Mouse (Mus musculus) heart, embryonic 14.5 days (tissue): ENCODE data around the gene Sap18. TPM values are rescaled to one million over a fixed set of nuclear protein-coding genes. Genes with fewer than 3 reads are reported as not detected.
"Not testable (repeated sequence)": the region's sequence is repeated elsewhere in the genome, so short reads cannot be mapped to it uniquely, and the experiment has no call there.

Source experiments
- ATAC-seq: fragments of 200-750 bp; cut with Nextera tagmentation; 2 replicates; pipeline ENCODE4 v1.8.0; 2017; ENCODE audit warnings: low read depth, moderate TSS enrichment; ENCODE audit not compliant: insufficient number of reproducible peaks, insufficient read depth, low FRiP score
- H3K27ac ChIP-seq, 2 experiments: fragments of 200-500 bp in 1 of 2; fragments of 300-500 bp in 1 of 2; sonication (generic) in 1 of 2; replicated peaks in 1 of 2; 2 replicates each; pipeline ENCODE4 v1.5.1; 2012 to 2014; ENCODE audit warnings: low read depth in 2 of 2, low read length in 2 of 2, control low read depth in 1 of 2, mild to moderate bottlenecking in 1 of 2, mixed read lengths in 1 of 2; ENCODE audit not compliant: control insufficient read depth in 1 of 2, insufficient read depth in 1 of 2
- H3K27me3 ChIP-seq: fragments of 300-500 bp; sonication (generic); 2 replicates; pipeline ENCODE4 v1.6.1; 2014; ENCODE audit warnings: mild to moderate bottlenecking, low read length, control low read depth; ENCODE audit not compliant: control insufficient read depth, insufficient read depth
- H3K36me3 ChIP-seq: fragments of 300-500 bp; sonication (generic); 2 replicates; pipeline ENCODE4 v1.6.1; 2014; ENCODE audit warnings: mild to moderate bottlenecking, control low read depth, low read length, mixed read lengths; ENCODE audit not compliant: control insufficient read depth, insufficient read depth
- H3K4me1 ChIP-seq, 2 experiments: fragments of 200-500 bp in 1 of 2; fragments of 300-500 bp in 1 of 2; sonication (generic) in 1 of 2; 2 replicates each; pipeline ENCODE4 v1.6.1; 2012 to 2014; ENCODE audit warnings: low read length in 2 of 2, control low read depth in 1 of 2, mixed read lengths in 1 of 2; ENCODE audit not compliant: control insufficient read depth in 2 of 2, insufficient read depth in 2 of 2
- H3K4me2 ChIP-seq: fragments of 300-500 bp; sonication (generic); 2 replicates; pipeline ENCODE4 v1.6.1; 2014; ENCODE audit warnings: mild to moderate bottlenecking, low read length
- H3K4me3 ChIP-seq, 2 experiments: fragments of 200-500 bp in 1 of 2; fragments of 300-500 bp in 1 of 2; sonication (generic) in 1 of 2; 2 replicates each; pipeline ENCODE4 v1.5.1; 2012 to 2014; ENCODE audit warnings: low read length in 2 of 2, mild to moderate bottlenecking in 2 of 2, control low read depth in 1 of 2, low read depth in 1 of 2, moderate library complexity in 1 of 2; ENCODE audit not compliant: control insufficient read depth in 1 of 2, insufficient read depth in 1 of 2
- H3K9ac ChIP-seq: fragments of 300-500 bp; sonication (generic); 2 replicates; pipeline ENCODE4 v1.6.1; 2014; ENCODE audit warnings: mild to moderate bottlenecking, low read length
- H3K9me3 ChIP-seq: fragments of 300-500 bp; sonication (generic); 2 replicates; pipeline ENCODE4 v1.6.1; 2016; ENCODE audit warnings: low read length, control low read depth; ENCODE audit not compliant: control insufficient read depth
- WGBS: fragments of 180-500 bp; shearing (Covaris S2); extraction: QIAGEN DNeasy Blood & Tissue Kit; methylation state at CpG from one replicate; pipeline ENCODE4 v1.1.7; 2014; 5-methylcytosine and 5-hydroxymethylcytosine counted together
- polyA plus RNA-seq: library from polyadenylated mRNA; unstranded; fragments of >200 nt; fragmentation: Nextera tagmentation; extraction: Ambion mirVana; gene quantifications from 2 replicates; pipeline ENCODE4 v1.2.1, GENCODE M21; 2014

The Sap18 gene
- polyA plus RNA-seq: 22.4 and 23.3 TPM in 2 replicates

GRCm38 (mm10) chr14:57797991-57798931 is at the start of gene Sap18:
Sap18 (plus strand) TSS chr14:57798180.
- H3K4me2 ChIP-seq: peak within 1 kb of the TSS; percentile 93
- H3K27me3 ChIP-seq: no peaks in the 10 kb centered on the region
- WGBS: under 1% methylated on average over 95 of the region's 99 CpGs
- H3K9ac ChIP-seq: peak within 1 kb of the TSS; percentile 85
- no peaks in the 10 kb centered on the region for H3K9me3 ChIP-seq
- ATAC-seq: peak; percentile 94
- peak within 1 kb of the TSS; percentile 57 to 77 for H3K27ac ChIP-seq
- H3K4me3 ChIP-seq: peak within 1 kb of the TSS; percentile 64 to 87
- H3K36me3 ChIP-seq: peaks cover 29% of the 10 kb centered on the region
- peaks cover 4 to 19% of the 10 kb centered on the region in 2 experiments for H3K4me1 ChIP-seq

- no peaks in the 10 kb centered on the region for H3K27me3 ChIP-seq
- no peak for ATAC-seq
- H3K4me3 ChIP-seq: no peak overlapping the region
- H3K9ac ChIP-seq: no peak overlapping the region
- peaks cover 10 to 28% of the 10 kb centered on the region in 2 experiments for H3K4me1 ChIP-seq
- no peak overlapping the region for H3K4me2 ChIP-seq
- H3K36me3 ChIP-seq: no peaks in the 10 kb centered on the region
- WGBS: 61% methylated on average over 2 of the region's 2 CpGs
- H3K9me3 ChIP-seq: no peaks in the 10 kb centered on the region
- H3K27ac ChIP-seq: no peak overlapping the region
These were observed 48.5 kb upstream of the Sap18 start for GRCm38 (mm10) chr14:57749501-57749900.

- not testable (repeated sequence) for H3K27ac ChIP-seq, H3K9me3 ChIP-seq, H3K27me3 ChIP-seq, H3K9ac ChIP-seq, ATAC-seq, H3K4me2 ChIP-seq, H3K4me3 ChIP-seq, H3K36me3 ChIP-seq
- peaks cover 10 to 28% of the 10 kb centered on the region in 2 experiments for H3K4me1 ChIP-seq
These were observed 47.0 kb upstream of the Sap18 start for GRCm38 (mm10) chr14:57751006-57751405.

GRCm38 (mm10) chr14:57753351-57753992 is 44.5 kb upstream of the Sap18 start:
- H3K9me3 ChIP-seq: no peaks in the 10 kb centered on the region
- ATAC-seq: peak; percentile 75; the same call in 1 of the 2 replicates
- H3K27ac ChIP-seq: peak overlapping the region; percentile 93 to 94
- no peak overlapping the region for H3K9ac ChIP-seq
- H3K27me3 ChIP-seq: no peaks in the 10 kb centered on the region
- H3K36me3 ChIP-seq: no peaks in the 10 kb centered on the region
- 5% methylated on average over 9 of the region's 9 CpGs for WGBS
- no peak overlapping the region for H3K4me3 ChIP-seq
- peak overlapping the region; percentile 47 for H3K4me2 ChIP-seq
- peaks cover 7 to 17% of the 10 kb centered on the region in 2 experiments for H3K4me1 ChIP-seq

GRCm38 (mm10) chr14:57755661-57756060 is 42.3 kb upstream of the Sap18 start:
- H3K27me3 ChIP-seq: no peaks in the 10 kb centered on the region
- no peaks in the 10 kb centered on the region for H3K9me3 ChIP-seq
- H3K4me1 ChIP-seq: peaks cover 7 to 17% of the 10 kb centered on the region in 2 experiments
- H3K4me2 ChIP-seq: no peak overlapping the region
- no peak overlapping the region for H3K4me3 ChIP-seq
- WGBS: 93% methylated on average over 2 of the region's 2 CpGs
- no peak for ATAC-seq
- no peak overlapping the region for H3K27ac ChIP-seq
- H3K36me3 ChIP-seq: no peaks in the 10 kb centered on the region
- H3K9ac ChIP-seq: no peak overlapping the region

GRCm38 (mm10) chr14:57756094-57756493 is 41.9 kb upstream of the Sap18 start:
- H3K4me2 ChIP-seq: no peak overlapping the region
- WGBS: 87% methylated on average over 4 of the region's 4 CpGs
- H3K9me3 ChIP-seq: no peaks in the 10 kb centered on the region
- H3K27ac ChIP-seq: no peak overlapping the region
- H3K27me3 ChIP-seq: no peaks in the 10 kb centered on the region
- H3K4me1 ChIP-seq: peaks cover 7 to 17% of the 10 kb centered on the region in 2 experiments
- H3K4me3 ChIP-seq: no peak overlapping the region
- no peak for ATAC-seq
- no peak overlapping the region for H3K9ac ChIP-seq
- no peaks in the 10 kb centered on the region for H3K36me3 ChIP-seq

GRCm38 (mm10) chr14:57758237-57758636 is 39.7 kb upstream of the Sap18 start, which contains the start of gene Lats2:
Lats2 (minus strand) TSS chr14:57758388.
- peaks cover 7 to 9% of the 10 kb centered on the region in 2 experiments for H3K4me1 ChIP-seq
- no peak within 1 kb of the TSS for H3K27ac ChIP-seq
- ATAC-seq: no peak
- H3K9me3 ChIP-seq: no peaks in the 10 kb centered on the region
- no peak within 1 kb of the TSS for H3K9ac ChIP-seq
- no peaks in the 10 kb centered on the region for H3K27me3 ChIP-seq
- 70% methylated on average over 4 of the region's 4 CpGs for WGBS
- H3K4me3 ChIP-seq: no peak within 1 kb of the TSS
- no peak within 1 kb of the TSS for H3K4me2 ChIP-seq
- H3K36me3 ChIP-seq: no peaks in the 10 kb centered on the region
